Mouse (Mus musculus) fibroblast of lung, adult 2 months (primary cell): ENCODE results near the gene Sertad2.

Experiments used
- DNase-seq: peaks from one replicate; pipeline ENCODE4 v3.0.0-alpha.2; 2011; ENCODE audit warnings: low read depth

The Sertad2 gene

DNA sequence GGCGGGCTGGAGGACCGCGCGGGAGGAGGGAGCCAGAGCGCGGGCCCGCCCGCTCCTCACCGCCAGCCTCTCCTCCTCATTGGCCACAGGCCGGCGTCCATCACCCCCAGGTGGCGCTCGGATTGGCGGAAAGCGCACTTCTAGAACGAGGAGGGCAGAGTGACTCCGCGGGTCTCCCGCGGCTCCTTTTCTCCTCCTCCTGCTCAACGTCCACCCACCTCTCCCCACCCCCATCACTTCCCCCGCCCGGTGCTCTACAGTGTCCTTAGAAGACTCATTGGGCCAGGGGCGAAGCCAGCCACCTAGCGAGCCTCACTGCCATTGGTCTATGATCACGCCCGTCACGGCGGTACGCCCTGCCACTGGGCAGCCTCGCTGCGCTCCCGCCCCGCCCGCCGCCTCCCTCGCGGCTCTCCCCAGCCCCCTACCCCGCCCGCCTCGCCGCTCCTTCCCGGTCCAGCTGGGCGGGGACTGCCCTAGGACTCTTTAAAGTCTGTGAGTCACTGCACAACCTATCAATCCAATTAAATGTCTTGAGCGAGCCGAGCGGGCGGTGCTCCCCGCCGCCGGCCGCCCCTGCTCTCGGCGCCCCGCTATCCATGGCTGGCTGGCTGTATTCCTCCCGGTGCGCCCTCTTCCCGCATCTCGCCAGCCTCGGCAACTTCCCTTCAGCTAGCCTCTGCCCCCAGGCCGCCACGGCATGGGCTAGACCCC is at the start of gene Sertad2:
Sertad2 (plus strand) TSS at position 515 of the 714 bp plus-strand sequence.
- peak; percentile 99 for DNase-seq

DNA sequence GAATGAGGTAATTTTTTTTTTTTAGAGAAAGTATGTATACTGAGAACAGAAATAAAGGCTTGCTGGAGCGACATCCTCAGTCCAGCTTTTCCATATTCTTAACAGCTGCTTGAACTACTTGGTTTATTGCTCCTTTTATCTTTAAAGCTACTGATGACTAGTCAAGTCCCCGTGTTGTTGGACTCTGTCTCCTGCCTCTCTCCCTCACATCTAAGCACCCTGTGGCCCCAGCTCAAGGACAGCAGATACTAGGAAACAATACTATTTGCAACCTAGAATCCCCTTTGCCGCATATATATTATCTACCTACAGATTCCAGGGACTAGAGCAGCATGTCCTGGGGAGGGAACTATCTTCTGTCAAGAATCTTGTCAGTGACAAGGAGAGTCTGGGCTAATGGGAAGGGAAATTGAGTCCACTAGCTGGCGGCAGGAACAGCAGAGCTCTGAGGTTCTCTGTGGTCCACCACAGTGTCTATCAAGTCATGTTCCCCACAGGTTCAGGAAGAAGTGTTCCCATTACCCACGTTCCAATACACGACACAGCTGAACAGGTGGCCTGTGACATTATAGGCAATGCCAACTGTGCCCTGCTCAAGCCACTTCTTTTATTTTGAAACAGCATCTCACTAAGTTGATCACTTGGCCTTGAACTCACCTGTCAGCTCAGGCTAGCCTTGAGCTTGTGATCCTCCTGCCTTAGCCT is 49.0 kb upstream of the Sertad2 start:
- no peak for DNase-seq

DNA sequence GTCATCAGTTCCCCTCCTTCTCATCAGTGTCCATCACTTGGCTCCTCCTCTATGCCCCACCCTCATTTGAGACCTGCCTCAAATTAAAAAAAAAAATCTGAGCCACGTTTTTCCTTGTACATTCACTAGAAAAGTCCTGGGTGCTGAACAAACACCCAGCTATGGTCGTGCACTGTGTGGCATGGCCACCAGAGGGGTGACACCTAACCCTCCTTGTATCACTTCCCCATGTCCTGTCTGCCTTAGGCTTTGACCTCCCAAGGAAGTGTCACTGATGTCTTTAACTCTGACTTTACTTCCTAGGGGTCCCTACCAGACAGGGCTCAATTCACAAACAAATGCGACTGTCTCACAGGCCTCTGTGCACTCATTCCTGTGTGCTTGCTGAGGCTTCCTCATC is 42.5 kb upstream of the Sertad2 start:
- DNase-seq, result no peak

DNA sequence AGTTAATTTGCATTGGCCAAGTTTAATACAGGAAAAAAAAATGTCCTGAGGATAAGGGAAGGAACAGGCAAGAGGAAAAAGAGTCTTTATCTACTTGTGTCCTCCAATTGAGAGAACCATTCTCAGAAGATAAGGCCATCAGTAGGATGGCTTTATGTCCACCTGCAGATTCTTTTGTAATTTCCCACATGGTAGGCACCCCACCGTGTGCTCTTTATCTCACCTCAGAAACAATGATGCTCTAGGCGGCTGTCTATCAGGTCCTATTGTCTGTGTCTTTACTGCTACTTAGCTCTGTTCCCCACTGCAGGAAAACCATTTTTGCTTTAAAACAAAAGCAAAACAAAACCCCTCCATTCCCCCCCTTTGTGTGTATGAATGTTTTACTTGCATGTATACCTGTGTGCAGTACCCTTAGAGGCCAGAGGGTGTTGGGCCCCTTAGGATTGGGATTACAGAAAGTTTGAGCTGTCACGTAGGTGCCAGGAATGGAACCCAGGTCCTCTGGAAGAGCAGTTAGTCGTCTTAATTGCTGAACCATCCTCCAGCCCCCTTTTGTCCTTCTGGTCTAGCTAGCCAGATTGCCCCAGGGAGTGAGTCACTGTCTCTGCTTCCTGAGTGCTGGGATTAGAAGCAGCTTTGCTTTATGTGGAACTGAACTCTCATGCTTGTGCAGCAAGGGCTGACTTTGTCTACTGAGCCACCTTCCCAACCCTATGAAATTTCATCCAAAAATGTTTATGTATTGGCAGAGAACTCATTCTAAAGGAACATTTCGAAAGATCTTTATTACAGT is 41.7 kb upstream of the Sertad2 start:
- DNase-seq, result no peak

DNA sequence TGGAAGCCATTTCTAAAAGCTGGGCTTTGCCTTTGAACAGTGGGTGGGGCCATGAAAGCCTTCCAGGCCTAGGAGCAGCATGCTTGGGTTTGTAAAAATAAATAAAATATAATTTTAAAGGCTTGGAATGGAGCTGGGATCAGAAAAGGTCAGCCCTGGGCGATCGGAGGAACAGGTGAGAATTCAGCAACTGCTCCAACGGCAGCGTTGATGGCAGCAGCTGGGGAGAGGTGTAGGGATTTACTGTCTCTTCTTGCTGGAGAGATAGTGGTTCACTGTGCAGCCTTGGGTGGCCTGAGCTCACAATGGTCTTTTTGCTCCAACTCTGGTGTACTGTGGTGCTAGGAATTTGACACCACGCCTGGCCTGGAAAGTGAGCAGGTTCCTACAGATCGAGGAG is 29.5 kb upstream of the Sertad2 start:
- DNase-seq, result no peak

DNA sequence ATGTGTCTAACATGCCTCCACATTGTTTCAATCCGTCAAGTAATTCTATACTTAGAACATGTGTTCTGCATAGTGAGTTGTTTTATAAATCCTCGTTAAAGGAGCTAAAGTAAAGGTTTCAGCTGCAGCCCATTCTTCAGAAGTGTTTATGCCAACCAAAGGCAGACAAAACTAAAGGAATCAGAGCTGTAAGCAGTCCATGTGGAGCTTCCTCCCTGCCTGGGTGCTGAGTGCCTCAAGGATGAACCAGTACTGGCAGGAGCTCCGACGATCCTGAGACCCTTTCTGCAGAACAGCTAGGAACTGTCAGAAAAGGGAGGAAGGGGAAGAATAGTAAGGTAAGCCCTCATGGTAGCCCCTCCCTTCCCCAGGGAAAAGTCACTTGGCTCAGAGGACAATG is 28.3 kb upstream of the Sertad2 start:
- DNase-seq, result no peak

DNA sequence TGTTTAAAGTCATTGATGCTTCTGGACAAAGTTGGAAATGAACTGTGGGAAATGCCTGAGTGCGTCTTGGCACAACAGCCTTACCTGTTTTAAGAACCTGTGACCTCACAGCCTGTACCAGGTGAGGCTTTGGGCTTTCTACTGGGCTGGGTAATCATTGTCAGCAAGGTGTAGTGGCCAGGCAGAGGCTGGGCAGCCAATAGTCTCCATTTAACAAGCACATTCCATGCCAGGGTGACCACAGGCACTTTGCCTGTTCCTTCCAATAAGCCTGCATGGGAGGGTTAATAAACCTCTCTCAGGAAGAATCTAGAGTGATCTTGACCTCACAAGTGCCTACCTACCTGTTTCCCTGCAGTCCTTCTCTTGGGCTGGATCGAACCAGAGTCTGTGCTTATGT is 21.7 kb upstream of the Sertad2 start:
- DNase-seq, result no peak

DNA sequence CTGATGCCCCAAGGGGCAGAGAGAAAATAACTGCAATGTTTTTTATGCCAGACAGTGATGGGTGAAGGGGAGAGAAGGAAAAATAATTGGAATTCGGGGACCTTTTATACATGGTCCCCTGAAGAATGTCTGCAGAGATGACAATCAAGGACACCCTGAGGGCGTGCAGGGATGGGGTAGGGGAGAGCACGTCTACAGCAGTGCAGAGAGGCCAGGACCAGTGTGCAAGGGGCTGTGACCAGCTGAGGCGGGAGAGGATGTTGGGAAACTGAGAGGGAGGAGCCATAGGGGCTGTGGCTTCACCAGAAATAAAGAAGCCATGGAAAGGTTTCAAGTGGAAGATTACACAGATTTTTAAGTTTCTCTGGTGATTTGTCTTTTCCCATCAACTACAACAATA is 20.3 kb upstream of the Sertad2 start:
- no peak for DNase-seq

DNA sequence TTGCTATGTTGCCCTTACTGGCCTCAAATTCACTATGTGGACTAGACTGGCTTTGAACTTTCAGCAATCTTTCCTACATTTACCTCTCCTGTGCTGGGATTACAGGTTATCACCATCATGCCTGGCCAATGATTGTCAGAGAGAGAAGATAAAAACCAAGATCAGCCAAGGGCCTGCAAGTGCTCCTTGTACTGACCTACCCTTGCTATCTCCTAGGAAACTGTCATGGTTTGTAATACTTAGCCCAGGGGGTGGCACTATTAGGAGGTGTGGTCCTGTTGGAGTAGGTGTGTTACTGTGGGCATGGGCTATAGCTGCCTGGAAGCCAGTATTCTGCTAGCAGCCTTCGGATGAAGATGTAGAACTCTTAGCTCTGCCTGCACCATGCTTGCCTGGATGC is 18.6 kb upstream of the Sertad2 start:
- no peak for DNase-seq

DNA sequence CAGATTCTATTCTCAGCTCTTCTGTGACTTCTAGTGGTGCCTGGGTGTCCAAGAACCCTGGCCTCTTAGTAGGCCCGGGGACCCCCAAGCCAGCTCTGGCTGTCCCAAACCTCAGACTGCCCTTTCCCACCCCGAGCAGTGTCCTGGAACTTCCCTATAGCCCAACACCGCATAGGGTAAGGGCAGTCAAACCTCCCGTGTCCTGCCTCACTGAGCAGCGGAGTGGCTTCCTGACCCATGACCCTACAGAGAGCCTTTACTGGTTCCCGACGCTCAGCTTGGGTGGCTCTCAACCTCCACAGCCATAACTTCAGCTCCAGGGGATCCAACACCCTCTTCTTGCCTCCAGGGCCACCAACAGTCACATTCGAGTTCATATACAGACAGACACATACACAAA is 17.1 kb upstream of the Sertad2 start:
- DNase-seq, result no peak

DNA sequence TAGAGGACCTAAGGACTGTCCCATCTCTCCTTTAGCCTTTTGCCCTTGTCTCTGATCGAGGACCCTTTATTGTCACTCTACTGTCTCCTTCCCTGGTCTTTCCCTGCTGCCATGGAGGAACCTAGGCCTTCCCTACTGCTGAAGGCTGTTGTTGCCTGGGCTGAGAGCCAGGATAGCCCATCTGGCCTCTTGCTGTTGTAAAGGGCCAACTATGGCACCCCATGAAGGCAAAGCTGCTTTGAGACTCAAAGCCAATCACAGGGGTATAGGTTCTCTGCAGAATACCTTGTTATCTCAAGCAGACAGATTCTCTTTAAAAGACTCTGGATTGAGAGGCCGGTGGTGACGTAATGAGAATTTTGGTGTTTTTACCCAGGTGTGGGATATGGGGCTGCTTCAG is 15.2 kb upstream of the Sertad2 start:
- DNase-seq, result no peak

DNA sequence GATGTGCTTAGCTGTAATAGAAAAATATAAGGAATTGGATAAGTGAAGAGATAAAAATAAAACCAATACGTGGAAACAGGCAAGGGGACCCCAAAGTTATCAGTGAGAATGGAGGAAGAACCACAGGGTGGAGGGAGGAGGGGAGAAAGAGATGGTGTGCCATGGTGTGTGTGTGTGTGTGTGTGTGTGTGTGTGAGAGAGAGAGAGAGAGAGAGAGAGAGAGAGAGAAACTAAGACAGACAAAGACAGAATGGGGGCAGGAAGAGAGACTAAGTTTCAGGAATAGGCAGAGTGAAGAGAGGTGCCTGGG is 11.4 kb upstream of the Sertad2 start:
- DNase-seq, result no peak

DNA sequence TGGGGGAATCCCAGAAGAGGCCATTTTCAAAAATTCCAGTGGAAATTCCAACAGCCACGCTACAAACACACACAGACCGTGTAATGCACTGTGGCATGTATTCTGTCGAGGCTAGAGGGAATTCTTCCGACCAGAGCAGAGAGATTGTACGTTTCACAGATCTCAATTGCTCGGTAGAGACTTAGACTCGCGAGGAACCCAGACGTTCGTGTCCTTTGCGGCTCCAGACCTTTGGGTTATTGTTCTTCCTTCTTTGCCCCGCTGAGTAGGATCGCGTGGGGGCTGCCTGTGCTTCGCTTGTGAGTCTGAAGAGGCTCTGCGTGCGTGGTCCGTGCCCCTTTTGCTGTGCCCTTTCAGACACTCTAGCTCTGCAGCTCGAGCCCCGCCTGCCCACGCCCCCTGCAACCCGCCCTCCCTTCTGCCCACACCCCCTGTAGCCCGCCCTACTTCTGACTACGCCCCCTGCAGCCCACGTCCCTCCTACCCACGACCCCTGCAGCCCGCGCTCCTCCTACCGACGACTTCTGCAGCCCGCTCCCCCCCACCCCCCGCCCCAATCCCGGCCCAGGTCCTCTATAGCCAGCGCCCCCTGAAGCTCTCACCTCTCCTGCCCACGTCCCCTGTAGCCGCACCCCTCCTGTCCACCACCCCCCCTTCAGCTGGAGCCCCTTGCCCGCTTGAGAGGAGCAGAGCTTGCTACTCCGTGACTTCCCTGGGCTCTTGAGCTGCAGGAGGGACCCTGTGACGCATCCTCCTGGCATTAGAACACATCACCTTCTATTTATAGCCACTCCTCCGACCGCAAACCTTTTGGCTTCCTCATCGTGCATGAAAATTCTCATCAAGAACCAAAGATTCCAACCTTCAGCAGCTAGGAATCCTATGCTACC is 10.8 kb upstream of the Sertad2 start:
- DNase-seq, result peak; percentile 89

DNA sequence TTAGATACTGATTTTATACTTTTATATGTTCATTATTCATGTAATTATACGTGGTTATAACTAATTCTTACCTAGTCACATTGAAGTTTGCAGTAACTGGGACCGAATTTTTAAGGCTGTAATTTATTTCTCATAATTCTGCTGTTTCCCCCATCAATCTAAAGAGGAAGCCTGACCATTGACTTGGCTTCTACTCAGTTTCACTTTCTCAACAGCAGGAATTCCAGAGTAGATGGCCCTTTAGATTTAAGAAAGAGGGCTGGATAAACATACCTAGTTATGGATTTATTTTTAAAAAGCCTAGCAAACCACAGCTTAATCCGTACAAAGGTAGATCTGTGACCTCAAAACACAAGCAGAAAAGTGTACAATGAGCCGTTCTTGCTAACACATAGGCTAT is 9.8 kb upstream of the Sertad2 start:
- no peak for DNase-seq

DNA sequence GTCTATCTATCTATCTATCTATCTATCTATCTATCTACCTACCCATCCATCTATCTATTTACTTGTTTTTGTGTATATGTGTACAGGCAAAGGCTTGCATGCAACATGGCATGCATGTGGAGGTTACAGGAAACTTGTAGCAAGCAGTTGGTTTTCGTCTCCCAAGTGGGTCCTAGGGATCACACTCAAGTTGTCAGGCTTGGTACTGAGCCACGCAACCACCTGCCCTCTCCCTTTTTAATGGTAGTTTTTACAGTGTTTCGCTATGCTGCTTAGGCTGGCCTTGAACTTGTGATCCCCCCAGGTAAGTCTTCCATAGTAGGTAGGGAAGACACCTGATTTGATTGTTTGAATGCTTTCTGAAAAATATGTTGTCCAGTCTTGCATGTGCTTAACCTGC is 5.8 kb upstream of the Sertad2 start:
- DNase-seq, result no peak

DNA sequence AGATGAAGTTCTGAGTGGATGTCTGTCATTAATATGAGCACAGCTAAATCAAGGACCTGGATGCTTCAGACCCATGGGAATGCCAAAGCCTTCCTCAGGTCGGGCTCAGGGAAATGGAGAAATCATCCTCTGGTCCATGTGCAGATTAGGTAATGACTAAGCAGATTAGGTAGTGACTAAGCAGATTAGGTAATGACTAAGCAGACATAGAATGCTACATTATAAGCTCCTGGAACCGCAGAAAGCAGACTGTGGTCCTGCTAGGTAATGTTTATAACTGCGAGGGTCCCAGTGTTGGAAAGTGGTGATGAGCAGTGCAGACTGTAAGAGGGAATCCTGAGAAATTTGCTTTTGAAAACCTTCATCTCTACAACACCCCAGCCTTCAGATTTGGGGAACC is 4.6 kb upstream of the Sertad2 start:
- no peak for DNase-seq

DNA sequence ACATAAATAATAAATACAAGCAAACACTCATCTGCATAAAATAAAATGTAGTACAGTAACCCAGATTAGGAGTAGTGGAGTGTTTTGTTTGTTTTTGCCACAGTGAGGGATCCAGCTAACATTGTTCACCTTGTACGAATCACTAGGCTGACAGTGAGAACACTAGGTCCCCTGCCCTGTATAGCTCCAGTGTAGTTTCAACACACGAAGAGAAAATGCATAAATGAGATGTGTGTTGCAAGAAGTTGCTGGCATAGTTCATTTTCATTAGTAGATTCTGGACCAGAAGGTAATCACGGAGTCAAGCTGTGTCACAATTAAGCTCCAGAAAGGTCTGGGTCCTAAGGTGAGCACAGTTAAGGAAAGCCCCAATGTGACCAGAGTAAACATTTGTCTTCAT is 1.8 kb upstream of the Sertad2 start:
- DNase-seq, result no peak

DNA sequence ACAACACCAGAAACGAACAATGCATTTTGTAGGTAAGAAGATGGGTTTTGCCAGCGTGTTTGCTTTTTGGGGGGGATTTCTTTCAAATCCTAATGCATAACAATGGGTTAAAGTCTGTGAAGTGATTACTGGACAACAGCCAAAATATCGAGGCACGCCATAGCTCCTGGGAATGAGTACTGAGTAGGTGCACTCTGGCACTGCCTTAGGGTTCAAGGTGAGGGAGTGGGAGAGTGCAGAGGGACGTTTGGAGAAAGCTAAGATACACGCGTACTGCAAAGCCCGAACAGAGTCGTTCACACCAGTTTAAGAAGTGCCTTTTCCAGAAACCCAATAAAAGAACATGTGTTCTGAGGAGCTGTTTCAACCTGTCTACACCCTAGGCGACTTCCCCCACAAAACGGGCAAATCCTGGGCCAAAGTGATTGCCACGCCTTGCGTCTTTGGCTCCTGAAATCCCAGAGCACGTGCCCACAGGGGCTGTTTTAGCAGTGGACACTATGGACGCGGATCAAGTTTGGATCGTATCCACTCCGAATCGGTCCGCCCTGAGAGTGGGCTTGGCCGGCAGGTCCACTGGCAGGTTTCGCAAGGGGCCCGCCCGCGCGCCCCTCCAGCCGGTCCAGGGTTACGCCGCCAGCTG is 937 bp upstream of the Sertad2 start:
- DNase-seq, result peak; percentile 65

DNA sequence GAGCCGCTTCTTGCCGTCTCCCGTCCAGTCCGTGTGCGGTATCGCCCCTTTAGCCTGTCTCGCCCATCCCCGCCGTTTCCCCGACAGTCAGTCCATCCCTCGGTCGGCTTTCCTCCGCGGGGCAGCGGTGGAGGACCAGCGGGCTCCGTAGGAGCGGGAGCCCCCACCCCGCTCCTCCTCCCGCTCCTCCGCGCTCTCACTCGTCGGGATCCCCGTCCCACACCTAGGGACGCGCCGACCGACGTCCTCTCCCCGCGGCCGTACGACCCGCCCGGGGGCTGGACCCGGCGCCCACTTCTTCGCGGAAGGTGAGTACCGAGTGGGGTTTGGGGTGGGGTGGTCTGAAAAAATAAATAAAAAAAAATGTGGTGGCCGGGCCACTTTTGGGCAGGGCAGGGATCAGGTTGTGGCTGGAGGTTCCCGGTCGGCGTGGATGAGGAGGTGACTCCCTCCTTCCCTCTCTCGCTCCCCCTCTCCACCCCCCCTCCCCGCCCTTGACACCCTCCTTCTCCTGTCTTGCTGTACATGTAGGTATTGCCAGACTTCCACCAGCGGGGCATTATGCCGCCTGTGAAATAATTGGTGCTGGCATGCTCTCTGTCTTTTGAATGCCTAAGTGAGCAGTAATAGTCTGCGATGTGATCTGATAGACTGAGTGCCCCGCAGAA is 534 bp downstream of the Sertad2 start:
- no peak for DNase-seq

DNA sequence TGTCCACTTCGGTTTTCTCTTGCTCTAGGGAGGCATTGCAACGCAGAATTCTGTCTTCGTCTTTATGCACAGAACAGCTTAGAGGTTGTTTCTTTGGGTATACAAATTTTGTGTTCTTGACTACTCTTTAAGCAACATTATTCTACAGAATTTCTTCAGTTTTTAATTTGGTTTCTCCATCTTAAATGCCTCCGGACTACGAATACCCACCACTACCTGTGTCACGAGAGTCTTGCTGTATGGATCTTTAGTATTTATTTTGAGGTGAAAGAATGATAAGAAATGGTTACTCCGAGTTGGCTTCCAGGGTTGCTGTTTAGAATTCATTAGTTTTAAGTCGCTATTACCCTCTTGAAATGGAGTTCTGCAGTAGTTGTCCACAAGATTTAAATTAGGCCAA is 1.3 kb downstream of the Sertad2 start:
- DNase-seq, result no peak

DNA sequence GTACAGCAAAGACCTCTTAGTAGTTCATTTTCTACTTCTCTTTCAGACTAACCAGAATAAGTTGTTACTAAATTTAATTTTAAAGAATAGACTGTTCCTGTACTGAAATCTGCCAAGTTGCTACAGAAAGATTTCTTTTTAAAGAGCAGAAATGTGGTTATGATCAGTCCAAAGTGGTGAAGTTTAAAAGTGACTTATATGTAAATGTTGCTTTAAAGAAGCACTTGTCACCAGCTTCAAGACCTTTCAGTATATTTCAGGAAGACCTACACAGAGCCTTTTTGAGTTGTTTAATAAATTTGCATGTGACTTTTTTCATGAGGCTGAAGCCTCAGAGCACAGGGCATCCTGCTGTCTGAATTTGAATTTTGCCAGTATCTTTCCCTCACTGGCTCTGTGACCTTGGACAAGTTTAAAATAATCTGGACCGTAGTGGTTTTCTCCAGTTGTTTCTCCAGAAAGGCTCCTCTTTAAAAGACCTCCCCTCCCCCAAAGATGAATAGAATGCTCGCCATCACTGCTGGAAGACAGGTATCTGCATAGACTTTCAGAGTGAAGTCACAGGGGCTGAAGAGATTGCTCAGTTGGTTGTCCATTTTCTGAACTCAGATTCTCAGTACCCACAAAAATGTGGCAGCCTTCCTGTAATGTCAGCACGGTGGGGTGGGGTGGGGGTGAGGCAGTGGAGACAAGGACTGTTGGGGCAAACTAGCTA is 1.9 kb downstream of the Sertad2 start:
- no peak for DNase-seq
